Mouse (Mus musculus): ENCODE measurements around the gene Padi1.

- TF ChIP-seq CTCF (IDR thresholded peaks at IDR 0.05; ENCODE audit: extremely low read depth, insufficient read depth, insufficient read length, insufficient replicate concordance) (no peak), POLR2A (IDR thresholded peaks at IDR 0.05; ENCODE audit: low read depth, low read length) (no peak)
Observed at GRCm38 (mm10) chr4:140845666-140846065, at the start of gene Padi1.

All from spleen, adult 2 months (tissue).